Mouse (Mus musculus) lung, adult 10 weeks (tissue): ENCODE data around the gene 2610021A01Rik. TPM values are rescaled to one million over a fixed set of nuclear protein-coding genes. Genes with fewer than 3 reads are reported as not detected.

Experiments used
- polyA plus RNA-seq: library from polyadenylated mRNA; stranded (reverse); fragments of 350-450 nt; fragmentation: Illumina TruSeq; extraction: RNeasy Lipid Tissue Mini Kit (QIAGEN cat#74804); gene quantifications from one replicate; pipeline ENCODE4 v1.2.3, GENCODE M21; 2014; ENCODE audit warnings: low read depth, low replicate concordance; ENCODE audit not compliant: insufficient read depth

Gene 2610021A01Rik
- polyA plus RNA-seq: 4.2 TPM

GRCm38 (mm10) chr7:41599034-41599813, at the start of gene 2610021A01Rik:
Gene 2610021A01Rik (plus strand): TSS chr7:41599230.

GRCm38 (mm10) chr7:41573562-41573961, 25.5 kb upstream of the 2610021A01Rik start, which contains the start of gene Gm6871:
Gene Gm6871 (minus strand): TSS chr7:41573662.

GRCm38 (mm10) chr7:41632409-41633220, 33.6 kb downstream of the 2610021A01Rik start, which contains the start of gene Zfp788:
Gene Zfp788 (plus strand): TSS chr7:41633203.

Other genes starting within 250 kb of the 2610021A01Rik start
- gene AI987944, start 205.9 kb upstream of the 2610021A01Rik start, polyA plus RNA-seq: 8.5 TPM
- gene Vmn2r57, start 150.5 kb upstream of the 2610021A01Rik start, polyA plus RNA-seq: 0.11 TPM
- not detected for gene Gm20449, start 99.8 kb upstream of the 2610021A01Rik start, polyA plus RNA-seq
- 4.5 TPM for gene AW146154, start 99.3 kb upstream of the 2610021A01Rik start, polyA plus RNA-seq
- not detected for gene Gm6871, start 25.6 kb upstream of the 2610021A01Rik start, polyA plus RNA-seq
- gene Zfp788, start 34.0 kb downstream of the 2610021A01Rik start, polyA plus RNA-seq: 6.1 TPM